Mouse (Mus musculus) mature B cell (primary cell): ENCODE results near the gene Cox7c.
"Not testable (repeated sequence)": the region's sequence is repeated elsewhere in the genome, so short reads cannot be mapped to it uniquely, and the experiment has no call there.

Experiments
- in situ Hi-C: fragments of 300-500 bp; cut with MboI; formaldehyde crosslinking; loops from 2 replicates; pipeline ENCODE4 v1.14.3; 2019

Gene Cox7c

GRCm38 (mm10) chr13:86046254-86046951, at the start of gene Cox7c:
Cox7c (minus strand) TSS chr13:86046904.
- in situ Hi-C loops: no loop called here

- in situ Hi-C loops: no loop called here
These were observed 21.5 kb upstream of the Cox7c start for GRCm38 (mm10) chr13:86068011-86068724.

- in situ Hi-C loops: no loop called here
These were observed 20.8 kb upstream of the Cox7c start for GRCm38 (mm10) chr13:86067508-86067907.

- in situ Hi-C loops: not testable (repeated sequence)
These were observed 7.4 kb upstream of the Cox7c start for GRCm38 (mm10) chr13:86054091-86054490.

GRCm38 (mm10) chr13:86004907-86005675, 41.6 kb downstream of the Cox7c start:
- in situ Hi-C loops: no loop called here
